Mouse (Mus musculus) lung, postnatal 10 days (tissue): ENCODE data around the gene Dennd6b.

Experiments
- DNase-seq: peaks from one replicate; pipeline ENCODE4 v3.0.0; 2021

Gene Dennd6b

GRCm38 (mm10) chr15:89152312-89152711 lies 44.0 kb downstream of the Dennd6b start:
- no peak for DNase-seq

GRCm38 (mm10) chr15:89150041-89150390 lies 46.3 kb downstream of the Dennd6b start:
- DNase-seq: peak; percentile 44

GRCm38 (mm10) chr15:89149271-89150040 lies 46.8 kb downstream of the Dennd6b start, which contains the start of gene Mapk11:
TSS of gene Mapk11 (minus strand) at chr15:89149628.
- peak; percentile 51 for DNase-seq

- DNase-seq: peak; percentile 35
Observed at GRCm38 (mm10) chr15:89148496-89149270, 47.6 kb downstream of the Dennd6b start.

- DNase-seq: no peak
Observed at GRCm38 (mm10) chr15:89147895-89148294, 48.4 kb downstream of the Dennd6b start.

GRCm38 (mm10) chr15:89147456-89147855 lies 48.8 kb downstream of the Dennd6b start:
- no peak for DNase-seq

GRCm38 (mm10) chr15:89147024-89147423 lies 49.3 kb downstream of the Dennd6b start:
- no peak for DNase-seq

- peak; percentile 74 for DNase-seq
Observed at GRCm38 (mm10) chr15:89146537-89146936, 49.8 kb downstream of the Dennd6b start.

GRCm38 (mm10) chr15:89145813-89146350 lies 50.4 kb downstream of the Dennd6b start:
- DNase-seq: no peak

- no peak for DNase-seq
Observed at GRCm38 (mm10) chr15:89144965-89145364, 51.3 kb downstream of the Dennd6b start.

GRCm38 (mm10) chr15:89143134-89143533 lies 53.2 kb downstream of the Dennd6b start:
- no peak for DNase-seq

- DNase-seq: no peak
Observed at GRCm38 (mm10) chr15:89141905-89142304, 54.4 kb downstream of the Dennd6b start.

- no peak for DNase-seq
Observed at GRCm38 (mm10) chr15:89141443-89141842, 54.9 kb downstream of the Dennd6b start.

GRCm38 (mm10) chr15:89140659-89141252 lies 55.5 kb downstream of the Dennd6b start, which contains the start of gene Mapk12:
TSS of gene Mapk12 (minus strand) at chr15:89140703.
- DNase-seq: peak; percentile 75

- peak; percentile 60 for DNase-seq
Observed at GRCm38 (mm10) chr15:89140048-89140658, 56.1 kb downstream of the Dennd6b start.

- DNase-seq: no peak
Observed at GRCm38 (mm10) chr15:89138531-89138930, 57.8 kb downstream of the Dennd6b start.

GRCm38 (mm10) chr15:89138046-89138405 lies 58.3 kb downstream of the Dennd6b start:
- DNase-seq: no peak

GRCm38 (mm10) chr15:89137378-89138045 lies 58.8 kb downstream of the Dennd6b start:
- no peak for DNase-seq

- no peak for DNase-seq
Observed at GRCm38 (mm10) chr15:89136461-89137155, 59.7 kb downstream of the Dennd6b start.
